Mouse (Mus musculus) CD4-positive helper T cell, adult 2 months (primary cell): ENCODE measurements around the gene Ube2z.

ENCODE experiments used
- DNase-seq: peaks from one replicate; pipeline ENCODE4 v3.0.0-alpha.2; 2012; ENCODE audit warnings: low read depth, missing footprints, low spot score

Gene Ube2z

DNA sequence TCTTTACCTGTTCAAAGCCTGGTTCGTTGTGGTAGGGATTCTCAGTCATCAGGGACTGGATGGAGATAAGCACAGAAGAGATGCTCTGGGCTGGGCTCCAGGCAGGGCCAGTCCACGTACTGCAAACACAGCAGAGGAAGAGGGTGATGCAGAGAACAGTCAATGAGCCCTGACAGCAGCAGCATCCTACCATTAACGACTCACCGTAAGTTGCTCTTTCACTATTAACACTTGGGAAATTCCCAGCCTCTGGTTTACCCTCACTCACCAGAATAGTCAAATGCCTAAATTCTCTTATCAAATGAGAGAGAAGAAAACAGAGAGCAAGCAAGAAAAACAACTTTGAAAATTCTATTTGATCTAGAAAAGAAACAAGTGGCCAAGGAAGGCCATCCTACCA is 6.9 kb downstream of the Ube2z start:
- DNase-seq = peak; percentile 41

DNA sequence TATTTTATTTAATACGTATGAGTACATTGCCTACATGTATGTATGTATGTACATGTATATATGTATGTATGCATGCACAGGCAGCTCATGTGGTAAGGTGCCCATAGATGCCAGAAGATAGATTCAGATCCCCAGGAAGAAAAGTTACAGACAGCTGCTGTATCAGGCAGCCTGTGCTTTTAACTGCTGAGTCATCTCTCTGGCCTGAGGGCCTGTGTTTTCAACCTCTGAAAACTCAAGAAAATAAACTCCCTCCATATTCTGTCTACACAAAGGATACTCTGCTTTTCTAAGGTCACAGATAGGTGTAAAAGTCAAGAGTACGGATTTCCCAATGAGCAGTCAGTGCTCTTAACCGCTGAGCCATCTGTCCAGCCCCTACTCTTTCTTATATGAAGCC is 14.3 kb downstream of the Ube2z start:
- no peak for DNase-seq

DNA sequence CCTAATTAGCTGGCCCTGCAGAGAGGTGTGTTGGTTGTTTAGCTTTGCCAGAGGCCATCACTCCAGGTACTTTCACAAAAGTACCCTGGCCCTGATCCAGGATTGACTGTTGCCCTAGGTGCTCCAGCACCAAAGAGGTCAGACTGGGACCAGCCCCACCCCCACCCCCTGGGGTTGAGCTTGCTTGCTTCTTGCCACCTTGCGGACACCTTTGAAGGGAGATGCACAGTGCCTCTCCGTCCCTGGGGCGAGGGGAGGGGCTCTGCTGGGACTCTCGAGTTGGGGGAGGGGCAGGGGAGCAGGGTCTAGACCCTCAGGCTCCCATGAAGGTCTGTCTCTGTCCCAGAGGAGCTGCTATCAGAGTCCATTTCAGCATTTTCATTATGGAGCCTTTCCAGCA is 15.2 kb downstream of the Ube2z start:
- DNase-seq = no peak

DNA sequence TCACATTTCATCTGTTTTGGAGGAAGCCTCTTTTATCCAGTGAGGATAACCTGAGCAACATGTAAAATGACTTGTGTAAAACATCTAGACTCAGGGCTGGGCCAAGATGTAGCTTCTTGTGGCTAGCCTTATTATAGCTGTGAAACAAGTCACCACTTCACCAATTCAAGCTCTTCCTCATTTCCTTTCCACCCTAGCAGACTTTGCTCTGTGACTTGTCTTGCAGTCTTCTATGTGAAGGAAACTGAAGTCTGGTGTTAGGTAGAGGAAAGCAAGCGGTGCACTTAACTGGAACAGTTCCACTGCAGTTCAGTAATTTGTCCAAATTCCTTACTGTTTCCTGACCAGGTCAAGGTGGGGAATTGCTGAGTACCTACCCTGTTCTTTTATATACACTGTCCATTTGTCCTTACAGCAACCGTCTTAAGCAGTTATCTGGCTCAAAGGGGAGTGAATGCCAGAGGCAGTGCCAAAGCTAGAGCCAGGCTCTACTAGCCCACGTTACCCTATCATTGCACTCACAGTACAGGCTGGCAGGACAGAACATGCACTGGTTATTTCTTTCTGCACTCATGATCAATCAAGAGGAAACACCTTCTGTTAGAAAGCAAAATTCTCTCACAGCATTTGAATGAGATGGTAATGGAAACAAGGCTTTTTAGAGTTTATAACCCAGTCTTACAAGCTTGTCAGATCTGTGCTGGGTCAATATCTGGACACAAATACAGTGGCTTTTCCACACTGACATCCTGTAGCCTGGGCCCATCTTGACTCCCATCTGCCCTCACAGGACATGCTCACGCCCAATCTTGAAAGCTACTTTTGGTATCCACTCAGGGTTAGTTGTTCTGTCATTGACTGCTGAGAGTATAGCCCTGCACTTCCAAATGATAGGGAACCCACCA is 17.5 kb downstream of the Ube2z start:
- no peak for DNase-seq

DNA sequence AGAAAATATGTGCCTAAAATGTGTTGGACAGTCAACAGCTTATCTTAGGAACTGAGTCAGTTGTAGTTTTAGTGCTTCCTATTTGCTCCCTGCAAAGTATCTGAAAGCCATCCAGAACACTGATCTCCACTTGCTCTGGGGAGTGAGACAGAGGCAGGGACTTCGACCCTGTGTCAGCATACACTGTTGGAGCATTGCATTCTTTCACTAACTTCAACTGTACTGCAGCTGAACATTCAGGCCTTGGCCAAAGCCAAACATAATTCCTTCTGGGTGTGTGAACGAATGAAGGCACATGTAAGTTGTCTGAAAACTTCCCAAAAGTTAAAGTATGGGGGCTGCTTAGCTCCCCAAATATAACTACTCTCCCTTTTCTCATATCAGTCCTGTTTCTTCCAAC is 18.4 kb downstream of the Ube2z start:
- DNase-seq = no peak

DNA sequence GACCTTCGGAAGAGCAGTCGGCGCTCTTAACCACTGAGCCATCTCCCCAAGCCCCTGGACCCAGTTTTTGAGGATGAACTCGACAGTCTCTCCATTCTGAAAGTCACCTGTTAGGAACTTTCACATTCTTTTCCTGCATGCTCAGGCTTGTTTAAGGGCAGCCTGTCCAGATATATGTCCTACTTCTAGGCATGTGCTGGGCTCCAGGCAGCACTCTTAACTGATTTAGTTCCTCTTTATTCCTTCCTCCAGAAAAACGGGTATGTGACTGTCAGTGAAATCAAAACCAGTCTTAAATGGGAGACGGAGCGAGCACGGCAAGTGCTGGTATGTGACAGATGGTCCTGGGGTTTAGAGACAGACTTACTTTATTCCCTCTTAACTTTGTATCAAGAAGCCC is 19.2 kb downstream of the Ube2z start:
- DNase-seq = no peak

DNA sequence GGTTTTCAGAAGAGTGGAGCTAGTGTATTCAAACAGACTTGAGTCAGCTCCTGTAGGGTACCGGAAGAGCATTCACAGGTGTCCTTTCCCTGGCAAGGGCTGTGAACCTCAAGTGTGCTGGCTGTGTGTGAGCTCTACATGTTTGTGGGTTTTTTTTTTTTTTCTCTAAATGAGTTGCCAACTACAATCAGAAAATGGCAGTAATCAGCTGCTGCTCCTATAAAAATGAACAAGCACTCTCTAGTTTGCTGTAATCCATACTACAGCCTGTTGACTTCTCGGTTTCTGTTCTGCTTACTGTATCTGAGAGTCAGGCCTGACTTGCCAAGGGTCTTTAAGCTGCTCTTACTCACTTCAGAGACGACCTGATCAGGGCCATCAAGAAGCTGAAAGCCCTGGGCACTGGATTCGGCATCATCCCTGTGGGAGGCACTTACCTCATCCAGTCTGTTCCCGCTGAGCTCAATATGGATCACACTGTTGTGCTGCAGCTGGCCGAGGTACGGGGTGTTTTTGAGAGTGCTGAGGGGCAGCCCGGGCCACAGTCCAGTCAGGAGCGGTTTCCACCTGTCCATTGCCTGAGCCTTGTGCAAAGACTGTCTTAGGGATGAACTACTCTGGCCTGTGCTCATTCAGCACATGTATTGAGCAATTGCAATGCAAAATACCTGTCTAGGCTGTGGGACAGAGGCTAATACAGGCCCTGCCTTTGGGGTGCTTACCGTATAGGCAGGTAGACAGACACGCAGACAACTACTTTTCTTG is 20.2 kb downstream of the Ube2z start:
- peak; percentile 14 for DNase-seq

DNA sequence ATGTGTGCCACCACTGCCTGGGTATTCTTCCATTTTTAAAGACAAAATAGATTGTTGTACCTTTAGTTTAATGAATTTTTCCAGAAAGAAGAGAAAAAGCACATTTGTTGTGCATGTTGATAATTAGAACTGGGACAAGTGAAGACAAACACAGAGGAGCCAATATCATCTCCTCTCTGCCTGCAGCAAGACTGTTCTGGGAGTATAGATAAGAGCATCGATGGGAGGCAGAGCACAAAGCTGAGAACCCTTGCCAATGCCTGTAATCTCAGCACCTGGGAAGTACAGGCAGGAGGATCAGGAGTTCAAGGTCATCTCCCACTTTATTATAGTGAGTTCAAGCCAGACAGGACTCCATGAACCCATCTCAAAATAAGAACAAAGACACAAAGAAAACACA is 26.6 kb downstream of the Ube2z start:
- no peak for DNase-seq

DNA sequence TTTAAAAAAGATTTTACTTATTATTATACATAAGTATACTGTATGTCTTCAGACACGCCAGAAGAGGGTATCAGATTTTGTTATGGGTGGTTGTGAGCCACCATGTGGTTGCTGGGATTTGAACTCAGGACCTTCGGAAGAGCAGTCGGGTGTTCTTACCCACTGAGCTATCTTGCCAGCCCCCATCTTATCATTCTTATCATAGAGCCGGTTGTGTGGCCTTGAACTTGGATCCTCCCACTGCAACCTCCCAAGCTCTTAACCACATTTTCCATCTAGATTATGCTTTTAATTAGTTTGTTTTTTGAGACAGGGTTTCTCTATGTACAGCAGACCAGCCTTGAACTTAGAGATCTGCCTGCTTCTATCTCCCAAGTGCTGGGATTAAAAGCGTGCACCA is 27.7 kb downstream of the Ube2z start:
- DNase-seq = no peak

DNA sequence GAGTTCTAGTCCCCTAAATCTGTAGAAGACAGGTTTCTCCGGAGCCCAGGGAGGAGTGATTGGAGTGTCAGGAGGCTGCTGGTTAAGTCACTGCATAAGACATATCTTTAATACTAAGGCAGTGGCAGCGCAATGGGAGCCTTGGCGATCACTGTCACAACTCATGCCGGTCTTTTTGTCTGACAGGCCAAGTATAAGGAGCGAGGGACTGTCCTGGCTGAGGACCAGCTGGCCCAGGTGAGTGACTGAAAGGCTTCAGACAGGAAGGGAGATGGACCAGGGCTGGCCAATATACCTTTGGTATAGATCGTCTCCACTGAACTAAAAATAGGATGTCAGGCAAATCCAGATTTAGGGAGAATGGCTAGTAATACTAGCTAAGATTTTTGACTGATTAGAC is 30.1 kb downstream of the Ube2z start:
- no peak for DNase-seq

DNA sequence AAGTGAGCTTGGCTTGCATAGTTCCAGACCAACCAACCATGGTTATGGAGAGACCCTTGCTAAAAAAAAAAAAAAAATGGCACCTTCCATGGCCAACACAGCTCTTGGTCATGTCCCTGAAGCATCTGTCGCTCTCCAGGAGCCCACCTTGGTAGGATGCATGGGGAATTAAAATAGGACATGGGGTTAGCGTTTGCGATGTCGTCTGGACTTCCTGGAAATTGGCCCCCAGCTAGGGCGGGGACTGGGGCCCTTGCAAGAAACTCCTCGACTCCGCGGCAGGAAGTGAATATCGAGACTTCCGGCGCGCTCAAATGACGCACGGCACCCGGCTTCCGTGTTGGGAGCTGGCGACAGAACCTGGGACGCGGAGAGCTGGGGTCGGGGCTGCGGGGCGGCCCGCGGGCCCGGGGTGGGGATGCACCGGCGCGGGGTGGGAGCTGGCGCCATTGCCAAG is 30.6 kb downstream of the Ube2z start, which contains the start of gene Snf8:
TSS of gene Snf8 (plus strand) at position 290 of the 457 bp plus-strand sequence.
- DNase-seq = peak; percentile 96

DNA sequence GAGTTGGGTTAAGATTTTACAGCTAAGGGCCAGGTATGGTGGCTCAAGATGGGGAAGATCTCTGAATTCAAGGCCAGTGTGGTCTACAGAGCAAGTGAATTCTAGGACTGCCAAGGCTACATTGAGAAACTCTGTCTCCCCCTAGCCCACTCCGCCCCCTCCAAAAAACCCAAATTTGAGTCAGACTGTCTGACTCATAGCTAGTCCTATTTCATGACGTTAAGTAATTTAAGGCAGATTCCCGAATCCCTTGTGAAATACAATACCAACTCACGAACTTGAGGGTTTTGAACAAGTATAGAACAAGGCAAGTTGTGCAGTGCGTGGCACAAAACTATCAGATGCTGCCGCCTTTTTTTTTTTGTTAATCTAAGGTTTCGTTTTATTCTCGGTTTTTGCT is 31.1 kb downstream of the Ube2z start:
- DNase-seq = peak; percentile 16

DNA sequence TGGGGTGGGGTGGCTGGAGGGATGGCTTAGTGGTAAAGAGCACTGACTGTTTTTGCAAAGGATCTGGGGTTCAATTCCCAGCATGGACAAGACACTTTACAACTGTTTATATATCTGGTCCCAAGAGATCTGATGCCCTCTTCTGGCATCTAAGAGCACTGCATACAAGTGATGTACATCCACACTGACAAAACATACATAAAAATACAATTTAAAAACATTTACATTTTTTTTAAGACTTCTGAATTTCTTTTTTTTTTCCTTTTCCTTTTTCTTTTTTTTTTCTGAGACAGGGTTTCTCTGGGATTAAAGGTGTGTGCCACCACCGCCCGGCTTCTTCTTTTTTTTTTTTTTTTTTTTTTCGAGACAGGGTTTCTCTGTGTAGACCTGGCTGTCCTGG is 31.9 kb downstream of the Ube2z start:
- DNase-seq = peak; percentile 23

DNA sequence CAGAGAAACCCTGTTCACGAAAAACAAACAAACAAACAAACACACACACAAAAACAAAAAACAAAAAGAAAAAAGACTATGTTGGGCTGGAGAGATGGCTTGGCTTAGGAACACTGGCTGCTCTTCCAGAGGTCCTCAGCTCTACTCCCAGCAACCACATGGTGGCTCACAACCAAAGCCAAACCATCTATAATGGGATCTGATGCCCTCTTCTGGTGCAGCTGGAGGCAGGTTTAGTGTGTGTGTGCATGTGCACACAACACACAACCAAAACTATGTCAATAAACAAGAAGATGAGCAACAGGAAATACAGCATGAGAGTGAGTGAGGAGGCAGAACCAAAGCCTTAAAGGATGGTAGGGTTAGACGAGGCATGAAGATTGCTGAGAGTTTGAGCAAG is 33.5 kb downstream of the Ube2z start:
- no peak for DNase-seq

DNA sequence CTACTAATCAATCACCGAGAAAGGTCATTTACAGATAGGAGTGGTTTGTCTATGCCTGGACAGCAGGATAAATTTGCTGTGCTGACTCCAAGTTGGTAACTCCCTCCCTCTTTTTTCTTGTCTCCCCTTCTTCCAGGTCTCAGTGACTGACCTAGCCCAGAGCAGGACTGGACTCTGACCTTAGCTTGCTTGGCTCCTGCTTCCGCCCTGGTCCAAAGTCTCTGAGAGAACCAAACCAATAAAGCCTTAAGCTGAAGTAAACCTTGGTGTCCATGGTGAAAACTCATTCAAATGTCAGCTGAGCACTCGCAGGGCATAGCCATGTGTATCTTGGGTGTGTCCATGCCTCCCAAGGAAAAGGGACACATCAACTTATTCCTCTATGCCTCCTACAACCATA is 34.6 kb downstream of the Ube2z start:
- no peak for DNase-seq

DNA sequence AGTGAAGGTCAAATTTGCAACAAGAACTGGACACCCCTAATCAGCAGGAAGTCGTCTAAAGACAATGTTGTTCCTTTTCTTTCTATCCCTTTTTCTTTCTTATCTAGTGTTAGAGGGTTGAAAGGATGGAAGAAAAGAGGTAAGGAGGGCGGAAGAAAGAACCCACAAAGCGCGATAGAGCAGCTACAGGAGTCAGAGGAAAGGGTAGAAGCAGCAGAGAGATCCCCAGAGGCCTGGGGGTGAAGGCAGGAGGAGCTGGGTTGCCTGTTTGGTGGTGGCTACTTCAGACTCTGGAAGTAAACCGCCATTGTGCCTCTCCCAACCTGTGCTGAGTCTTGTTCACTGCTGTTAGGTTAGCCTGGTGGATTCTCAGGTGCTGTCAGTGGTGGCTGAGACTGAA is 37.1 kb downstream of the Ube2z start:
- no peak for DNase-seq

DNA sequence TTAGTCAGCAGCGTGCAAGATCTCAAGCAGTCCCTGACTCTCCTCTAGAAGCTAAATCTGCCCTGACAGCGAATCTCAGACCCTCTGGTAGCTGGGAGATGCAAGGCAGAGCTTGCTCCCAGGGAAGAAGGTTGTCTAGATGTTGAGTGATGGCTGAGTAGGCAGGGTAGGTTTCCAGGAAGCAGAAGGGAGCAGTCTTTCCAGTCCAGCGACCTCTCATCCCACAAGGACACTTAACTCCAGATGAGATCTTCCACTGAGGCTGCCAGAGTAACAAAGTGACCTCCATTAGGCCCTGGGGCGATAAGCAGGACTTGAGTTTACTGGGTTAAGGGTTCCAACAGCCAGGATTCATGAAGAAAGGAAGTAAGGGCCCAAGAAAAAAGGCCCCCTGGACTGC is 44.6 kb downstream of the Ube2z start:
- no peak for DNase-seq

DNA sequence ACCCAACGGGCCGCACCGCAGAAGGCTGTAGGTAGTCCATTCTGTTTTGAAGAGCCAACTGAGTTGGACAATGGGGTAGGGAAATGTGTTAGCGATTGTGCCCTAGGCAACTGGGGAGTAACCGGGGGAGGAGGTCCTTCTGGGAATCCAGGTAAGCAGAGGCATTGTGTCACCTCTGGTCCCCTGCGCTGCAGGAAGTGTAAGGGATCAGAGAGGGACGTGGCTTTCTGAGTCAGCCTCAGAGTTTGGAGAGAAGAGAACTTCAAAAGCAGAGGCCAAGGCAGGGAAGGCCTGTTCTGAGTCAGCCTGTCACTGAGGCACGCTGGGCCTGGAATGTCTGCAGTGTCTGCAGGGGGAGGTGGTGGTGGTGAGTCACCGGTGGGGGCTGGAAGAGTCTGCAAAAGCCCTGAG is 47.2 kb downstream of the Ube2z start:
- no peak for DNase-seq

DNA sequence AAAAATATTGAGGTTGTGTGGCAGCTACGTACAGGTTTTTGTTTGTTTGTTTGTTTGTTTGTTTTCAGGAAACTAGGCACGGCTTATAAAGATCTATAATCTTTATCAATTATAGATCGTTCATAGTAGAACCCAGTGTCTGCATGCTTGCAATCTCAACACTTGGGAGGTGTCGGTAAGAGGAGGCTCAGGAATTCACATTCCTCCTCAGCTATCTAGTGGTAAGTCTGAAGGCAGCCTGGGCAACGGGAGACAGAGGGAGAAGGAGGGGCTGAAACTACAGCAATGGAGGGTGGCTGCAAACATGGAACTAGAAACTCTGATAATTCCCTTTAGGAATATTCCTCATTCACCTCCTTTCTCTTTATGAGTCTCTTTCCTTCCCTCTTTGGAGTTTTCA is 49.8 kb downstream of the Ube2z start:
- DNase-seq = no peak

DNA sequence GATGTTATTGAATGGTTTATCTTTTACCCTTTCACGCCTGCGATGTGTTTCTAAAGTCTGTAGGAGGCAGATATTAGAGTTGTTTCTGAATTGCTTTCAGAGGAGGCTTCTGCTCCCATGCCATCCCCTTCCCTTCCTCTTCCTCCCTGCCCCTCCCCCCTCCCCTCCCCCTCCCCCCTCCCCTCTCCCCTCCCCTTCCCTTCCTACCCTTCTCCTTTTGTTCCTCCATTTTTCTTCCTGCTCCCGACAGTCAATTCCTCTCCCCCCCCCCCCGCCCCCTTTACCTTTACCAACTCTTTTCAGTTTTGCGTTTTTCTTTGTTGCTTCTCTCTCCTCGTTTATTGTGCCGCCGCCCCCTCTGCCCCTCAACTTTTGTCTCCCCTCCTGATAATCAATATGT is 53.2 kb downstream of the Ube2z start:
- DNase-seq = no peak

DNA sequence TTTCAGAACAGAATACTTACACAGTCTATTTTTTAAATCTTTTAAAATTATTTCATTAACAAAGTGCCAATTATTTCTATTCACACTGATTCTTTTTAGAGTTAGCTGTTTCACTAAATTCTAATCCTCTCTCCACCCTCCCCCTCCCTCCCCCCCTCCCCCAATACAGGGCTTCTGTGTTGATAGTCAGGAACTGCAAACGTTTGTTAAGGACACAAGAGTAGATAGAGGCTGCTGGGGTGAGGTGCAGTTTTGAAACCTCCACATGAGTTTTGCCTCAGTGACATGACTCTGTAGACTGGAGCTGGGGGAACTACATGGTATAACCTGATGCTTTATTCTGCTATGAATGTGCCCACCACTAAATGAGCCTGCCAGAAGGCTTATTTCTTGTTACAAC is 56.4 kb downstream of the Ube2z start:
- no peak for DNase-seq

DNA sequence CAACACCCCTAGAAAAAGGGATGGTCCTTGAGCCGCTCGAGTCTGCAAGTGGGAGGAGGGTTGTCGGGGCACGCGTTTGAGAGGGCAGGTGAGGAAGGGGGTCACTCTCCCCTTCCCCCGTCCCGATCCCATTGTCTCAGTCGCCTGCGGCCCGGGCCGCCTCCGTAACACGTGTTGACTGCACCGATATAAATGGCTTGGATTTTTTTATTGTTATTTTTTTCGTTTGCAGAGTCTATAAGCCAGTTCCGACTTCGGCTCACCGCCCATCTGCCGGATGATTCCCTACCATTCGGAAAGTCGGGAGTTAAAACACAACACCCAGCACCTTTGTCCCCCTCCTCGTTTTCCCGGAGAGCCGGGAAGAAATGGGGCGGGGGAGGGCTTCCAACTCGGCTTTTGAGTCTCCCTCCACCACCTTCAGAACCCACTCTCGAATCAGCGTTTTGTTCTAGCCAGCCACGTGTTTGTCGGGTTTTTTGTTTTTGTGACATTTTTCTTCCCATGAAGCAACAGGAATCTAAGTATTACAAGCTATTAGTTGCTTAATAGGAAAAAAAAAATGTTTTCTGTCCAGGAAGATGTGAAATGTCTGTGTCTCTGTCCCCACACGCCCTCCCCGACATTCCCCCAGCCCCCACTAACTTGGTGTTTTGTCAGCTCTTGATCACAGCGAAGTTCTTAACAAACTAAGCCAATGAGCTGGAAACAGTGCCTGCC is 57.5 kb downstream of the Ube2z start:
- no peak for DNase-seq
